Mouse (Mus musculus) mouse trophoblast stem cell (cell line): Measurements from ENCODE around the gene Lpxn.

Experiments
- in situ Hi-C, 2 experiments: fragments of 300-500 bp; cut with MseI, MboI; formaldehyde crosslinking; loops; 2 replicates in 1 of 2; 3 replicates in 1 of 2; pipeline ENCODE4 v1.15.1; 2025

Lpxn gene

GRCm38 (mm10) chr19:12802830-12803229, 6.8 kb downstream of the Lpxn start:
- in situ Hi-C loops, result loop anchor here (10.0 to 25.0 kb wide), 2 partner anchors 208 to 291 kb away; partner anchors contain the start of genes Dtx4 (in 1 of the 2) and Gm4952 (in 1 of the 2)

GRCm38 (mm10) chr19:12804237-12804636, 8.2 kb downstream of the Lpxn start:
- in situ Hi-C loops, result loop anchor here (10.0 to 25.0 kb wide), 2 partner anchors 209 to 292 kb away; partner anchors contain the start of genes Dtx4 (in 1 of the 2) and Gm4952 (in 1 of the 2)

- in situ Hi-C loops, result loop anchor here (10.0 to 25.0 kb wide), 2 partner anchors 211 to 293 kb away; partner anchors contain the start of genes Dtx4 (in 1 of the 2) and Gm4952 (in 1 of the 2)
These were observed 9.7 kb downstream of the Lpxn start for GRCm38 (mm10) chr19:12805730-12806129.

GRCm38 (mm10) chr19:12806214-12806613, 10.2 kb downstream of the Lpxn start:
- in situ Hi-C loops, result loop anchor here (10.0 to 25.0 kb wide), 2 partner anchors 211 to 294 kb away; partner anchors contain the start of genes Dtx4 (in 1 of the 2) and Gm4952 (in 1 of the 2)

GRCm38 (mm10) chr19:12812644-12813364, 16.8 kb downstream of the Lpxn start:
- in situ Hi-C loops, result loop anchor here in 1 of 2 experiments (25.0 kb wide), 1 partner anchor 301 kb away; the partner anchor contains the start of gene Dtx4

GRCm38 (mm10) chr19:12813883-12814282, 17.9 kb downstream of the Lpxn start:
- in situ Hi-C loops, result loop anchor here in 1 of 2 experiments (25.0 kb wide), 1 partner anchor 302 kb away; the partner anchor contains the start of gene Dtx4

- in situ Hi-C loops, result loop anchor here in 1 of 2 experiments (25.0 kb wide), 1 partner anchor 306 kb away; the partner anchor contains the start of gene Dtx4
These were observed 22.5 kb downstream of the Lpxn start for GRCm38 (mm10) chr19:12818507-12818906.

- in situ Hi-C loops, result loop anchor here (10.0 to 25.0 kb wide), 2 partner anchors 306 to 308 kb away; partner anchors contain the start of gene Dtx4 (in 1 of the 2)
These were observed 24.4 kb downstream of the Lpxn start for GRCm38 (mm10) chr19:12820383-12820782.

GRCm38 (mm10) chr19:12824549-12824948, 28.6 kb downstream of the Lpxn start:
- in situ Hi-C loops, result loop anchor here (10.0 to 25.0 kb wide), 2 partner anchors 310 to 312 kb away; partner anchors contain the start of gene Dtx4 (in 1 of the 2)

GRCm38 (mm10) chr19:12830823-12831430, 34.9 kb downstream of the Lpxn start:
- in situ Hi-C loops, result no loop called here

GRCm38 (mm10) chr19:12831559-12831958, 35.6 kb downstream of the Lpxn start:
- in situ Hi-C loops, result no loop called here

- in situ Hi-C loops, result no loop called here
These were observed 37.6 kb downstream of the Lpxn start for GRCm38 (mm10) chr19:12833625-12834024.

- in situ Hi-C loops, result no loop called here
These were observed 42.5 kb downstream of the Lpxn start for GRCm38 (mm10) chr19:12838507-12838906.

- in situ Hi-C loops, result no loop called here
These were observed 50.4 kb downstream of the Lpxn start, which contains the start of gene Gm5244 for GRCm38 (mm10) chr19:12846382-12846781. TSS of gene Gm5244 (plus strand) at chr19:12846682.

GRCm38 (mm10) chr19:12856983-12857382, 61.0 kb downstream of the Lpxn start, which contains the start of gene Olfr1444:
TSS of gene Olfr1444 (plus strand) at chr19:12857283.
- in situ Hi-C loops, result no loop called here
